Mouse (Mus musculus) stomach, embryonic 15.5 days (tissue): ENCODE measurements at regions not wholly inside any gene's neighbourhood (a gene's known extent, or its start where the extent isn't known, plus 50 kb on each side); places are given as distances from the start of the nearest gene placed in this dataset.

Experiments used
- ATAC-seq: fragments of 200-750 bp; cut with Nextera tagmentation; 2 replicates; pipeline ENCODE4 v1.8.0; 2017; ENCODE audit warnings: low read depth, moderate number of reproducible peaks, moderate TSS enrichment; ENCODE audit not compliant: insufficient read depth, low FRiP score
- H3K27ac ChIP-seq: fragments of 300-500 bp; sonication (generic); 2 replicates; pipeline ENCODE4 v1.5.1; 2015; ENCODE audit warnings: mild to moderate bottlenecking, inconsistent platforms
- H3K27me3 ChIP-seq: fragments of 300-500 bp; sonication (generic); replicated peaks from 2 replicates; pipeline ENCODE4 v1.6.1; 2015; ENCODE audit warnings: inconsistent platforms
- H3K36me3 ChIP-seq: fragments of 300-500 bp; sonication (generic); 2 replicates; pipeline ENCODE4 v1.6.1; 2015; ENCODE audit warnings: inconsistent platforms
- H3K4me1 ChIP-seq: fragments of 300-500 bp; sonication (generic); 2 replicates; pipeline ENCODE4 v1.6.1; 2015; ENCODE audit warnings: inconsistent platforms
- H3K4me2 ChIP-seq: fragments of 300-500 bp; sonication (generic); 2 replicates; pipeline ENCODE4 v1.6.1; 2015; ENCODE audit warnings: mild to moderate bottlenecking, inconsistent platforms
- H3K4me3 ChIP-seq: fragments of 300-500 bp; sonication (generic); replicated peaks from 2 replicates; pipeline ENCODE4 v1.5.1; 2015; ENCODE audit warnings: inconsistent platforms
- H3K9ac ChIP-seq: fragments of 300-500 bp; sonication (generic); 2 replicates; pipeline ENCODE4 v1.6.1; 2015; ENCODE audit warnings: inconsistent platforms
- H3K9me3 ChIP-seq: fragments of 300-500 bp; sonication (generic); 2 replicates; pipeline ENCODE4 v1.6.1; 2016; ENCODE audit warnings: inconsistent platforms
- WGBS: fragments of 180-500 bp; shearing (Covaris S2); methylation state at CpG from one replicate; pipeline ENCODE4 v1.1.7; 2015; 5-methylcytosine and 5-hydroxymethylcytosine counted together

- H3K27me3 ChIP-seq: peaks cover 69% of the 10 kb centered on the region
- no peaks in the 10 kb centered on the region for H3K9me3 ChIP-seq
Observed at GRCm38 (mm10) chr8:12504777-12505176, 68.1 kb upstream of the Spaca7 start.

DNA sequence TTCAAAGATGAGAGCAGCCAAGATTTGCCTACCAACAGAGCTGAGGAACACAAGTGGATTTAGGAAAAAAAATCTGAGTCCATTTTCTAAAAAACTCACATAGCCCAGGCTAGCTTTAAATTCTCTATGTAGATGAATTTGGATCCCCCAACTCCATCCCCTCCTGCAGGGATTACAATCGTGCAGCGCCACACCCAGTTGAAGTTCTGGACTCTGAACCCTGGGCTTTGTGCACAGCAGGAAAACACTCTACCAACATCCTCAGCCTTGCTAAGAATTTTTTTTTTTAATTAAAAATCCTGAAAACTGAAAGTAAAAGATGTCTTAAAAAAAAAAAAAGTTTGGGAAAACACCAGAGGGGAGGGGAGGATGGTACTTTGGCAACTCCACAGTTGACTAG, 62.6 kb upstream of the Spaca7 start:
- no peaks in the 10 kb centered on the region for H3K9me3 ChIP-seq
- peaks cover 24% of the 10 kb centered on the region for H3K27me3 ChIP-seq
- whole genome bisulfite sequencing: 57% methylated on average over 2 of the region's 2 CpGs
- H3K27ac ChIP-seq: no peak overlapping the region
- H3K4me3 ChIP-seq: no peak overlapping the region
- H3K4me2 ChIP-seq: no peak overlapping the region
- no peak for ATAC-seq
- no peaks in the 10 kb centered on the region for H3K36me3 ChIP-seq
- no peaks in the 10 kb centered on the region for H3K4me1 ChIP-seq
- no peak overlapping the region for H3K9ac ChIP-seq

More at GRCm38 (mm10) chr8:12504777-12505176, 68.1 kb upstream of the Spaca7 start:
- Histone ChIP-seq H3K27ac (no peak overlapping the region), H3K4me1 (0 out of 2 replicates have a peak, but pooled peaks cover 8% of the 10 kb centered on the region), H3K4me2 (no peak overlapping the region), H3K36me3 (no peaks in the 10 kb centered on the region), H3K9ac (no peak overlapping the region), H3K4me3 (no peak overlapping the region)
- no peak for ATAC-seq
- whole genome bisulfite sequencing: 22% methylated on average over 3 of the region's 3 CpGs

DNA sequence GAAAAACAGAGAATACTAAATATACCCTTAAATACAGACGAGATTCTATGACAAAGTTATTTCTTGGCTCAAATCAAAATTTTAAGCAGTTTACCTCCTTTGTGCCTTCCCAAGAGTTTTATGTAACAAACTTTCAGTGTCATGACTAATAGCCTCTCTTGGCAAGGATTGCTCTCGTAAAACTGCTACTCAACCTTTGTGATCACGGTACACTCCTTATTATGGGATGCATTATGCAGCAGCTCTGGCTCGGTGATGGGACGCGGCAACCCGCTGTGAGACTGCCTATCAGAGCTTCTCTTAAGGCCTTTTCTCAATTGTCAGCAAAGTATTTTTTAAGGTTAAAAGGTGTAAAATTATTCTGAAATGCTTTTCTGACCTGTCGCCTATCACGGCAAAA, 59.8 kb upstream of the Spaca7 start:
- Histone ChIP-seq H3K4me1 (no peaks in the 10 kb centered on the region), H3K27ac (no peak overlapping the region), H3K9me3 (no peaks in the 10 kb centered on the region), H3K4me2 (no peak overlapping the region), H3K9ac (no peak overlapping the region), H3K4me3 (no peak overlapping the region), H3K27me3 (peaks cover 7% of the 10 kb centered on the region; the same call in 1 of the 2 replicates), H3K36me3 (no peaks in the 10 kb centered on the region)
- ATAC-seq: no peak
- WGBS: 63% methylated on average over 9 of the region's 9 CpGs

- Histone ChIP-seq H3K4me3 (no peak overlapping the region), H3K4me1 (no peaks in the 10 kb centered on the region), H3K27me3 (peaks cover 4% of the 10 kb centered on the region; the same call in 1 of the 2 replicates), H3K27ac (no peak overlapping the region), H3K4me2 (no peak overlapping the region), H3K9ac (no peak overlapping the region), H3K36me3 (no peaks in the 10 kb centered on the region), H3K9me3 (no peaks in the 10 kb centered on the region)
- WGBS: 62% methylated on average over 7 of the region's 7 CpGs
- peak; percentile 39; the same call in 1 of the 2 replicates for ATAC-seq
Observed at GRCm38 (mm10) chr8:12514138-12514537, 58.7 kb upstream of the Spaca7 start.

DNA sequence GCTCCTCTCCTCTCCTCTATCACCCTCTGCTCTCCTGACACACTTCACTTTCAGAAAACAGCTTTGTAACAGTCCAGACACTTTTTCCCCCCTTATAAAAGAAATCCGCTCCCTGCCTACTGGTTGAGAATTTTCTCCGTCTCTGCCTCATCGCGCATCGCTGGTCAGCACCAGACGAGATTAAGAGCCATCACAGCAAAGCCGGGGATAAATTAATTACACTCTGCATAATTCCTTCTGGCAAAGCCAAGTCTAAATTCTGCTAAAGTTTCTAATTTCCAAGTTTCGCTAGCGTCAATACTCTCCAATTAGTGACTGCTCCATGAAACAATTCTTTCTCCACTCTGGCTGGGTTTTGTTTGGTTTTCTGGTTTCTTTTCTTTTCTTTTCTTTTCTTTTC, 51.2 kb upstream of the Spaca7 start:
- H3K9me3 ChIP-seq: no peaks in the 10 kb centered on the region
- no peaks in the 10 kb centered on the region for H3K27me3 ChIP-seq
- no peak overlapping the region for H3K9ac ChIP-seq
- 52% methylated on average over 9 of the region's 9 CpGs for WGBS
- no peaks in the 10 kb centered on the region for H3K4me1 ChIP-seq
- H3K4me2 ChIP-seq: no peak overlapping the region
- no peak overlapping the region for H3K27ac ChIP-seq
- H3K36me3 ChIP-seq: no peaks in the 10 kb centered on the region
- H3K4me3 ChIP-seq: no peak overlapping the region
- no peak for ATAC-seq
